Mouse (Mus musculus): Measurements from ENCODE around the gene Prkd3.

Prkd3 gene

DNA sequence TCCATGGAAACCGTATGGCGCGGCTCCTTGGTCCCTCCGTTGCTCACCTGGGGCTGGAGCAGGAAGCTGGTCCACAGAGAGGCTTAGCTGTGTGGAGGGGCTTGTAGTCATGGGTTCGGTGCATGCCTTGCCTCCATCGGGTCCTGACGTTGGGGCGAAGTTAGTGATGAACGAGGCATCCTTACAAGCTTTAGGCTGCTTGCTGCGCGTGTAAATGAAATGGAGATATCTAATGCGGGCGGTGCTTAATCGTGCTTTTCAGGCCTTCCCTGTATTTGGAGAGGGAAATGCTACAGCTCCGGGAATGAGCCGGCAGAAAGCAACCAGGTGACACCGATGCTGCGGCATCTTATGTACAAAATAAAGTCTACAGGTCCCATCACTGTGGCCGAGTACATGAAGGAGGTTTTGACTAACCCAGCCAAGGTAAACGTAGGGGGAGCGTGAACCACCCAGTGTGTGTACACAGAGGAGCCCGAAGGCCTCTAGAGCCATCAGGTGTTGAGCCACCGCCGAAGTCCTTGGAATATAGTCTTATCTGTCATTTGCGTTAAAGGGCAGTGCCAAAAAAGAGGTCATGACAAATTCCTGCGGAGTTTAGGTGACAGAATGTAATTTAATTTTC, 83.3 kb downstream of the Prkd3 start:
- in situ Hi-C loops (cut with MboI, MseI) = loop anchor here (5.0 kb wide), 1 partner anchor 200 kb away; the partner anchor contains the start of gene Strn

DNA sequence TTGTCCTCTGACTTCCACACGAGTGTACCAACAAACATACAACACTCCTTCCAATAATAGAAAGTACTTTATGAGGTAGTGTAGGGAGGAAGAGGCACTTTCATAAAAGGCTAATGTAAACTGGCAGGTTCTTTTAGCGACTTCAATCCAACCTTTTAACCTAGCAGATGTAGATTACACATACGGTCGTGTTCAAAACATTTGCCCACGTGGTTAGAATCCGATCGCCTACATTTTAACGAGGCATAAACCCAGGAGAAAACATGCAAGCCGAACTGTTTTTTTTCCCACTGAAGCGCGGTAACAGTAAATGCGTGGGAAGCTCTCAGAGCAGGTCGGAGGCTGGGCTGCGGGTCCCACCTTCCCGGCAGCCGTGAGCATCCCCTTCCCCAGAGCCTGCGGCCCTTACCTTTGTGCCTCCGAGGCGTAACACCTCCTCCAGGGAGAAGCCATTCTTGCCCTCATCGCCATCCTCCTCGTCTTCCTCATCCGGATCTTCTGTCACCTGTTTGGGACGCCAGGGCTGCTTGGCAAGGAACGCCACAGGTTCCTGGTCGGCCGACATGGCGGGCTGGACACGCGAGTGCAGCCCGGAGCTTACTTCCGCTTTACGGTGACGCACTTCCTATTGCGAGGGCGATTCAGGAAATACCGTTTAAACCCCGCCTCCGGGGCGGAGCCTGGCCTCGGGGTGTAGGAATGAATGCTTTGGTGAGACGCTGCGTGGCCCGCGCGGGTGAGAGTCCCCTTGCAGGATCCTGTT, 84.0 kb downstream of the Prkd3 start, which contains the start of the genes Cebpz and Ndufaf7:
Cebpz (minus strand) TSS at position 601 of the 763 bp plus-strand sequence.
Ndufaf7 (plus strand) TSS at position 671 of the 763 bp plus-strand sequence.
- in situ Hi-C loops (cut with MboI, MseI) = loop anchor here (5.0 kb wide), 1 partner anchor 199 kb away; the partner anchor contains the start of gene Strn

- in situ Hi-C loops (cut with MboI, MseI) = loop anchor here (5.0 kb wide), 1 partner anchor 199 kb away; the partner anchor contains the start of gene Strn
These were observed 84.8 kb downstream of the Prkd3 start for GRCm38 (mm10) chr17:78935857-78936256.

DNA sequence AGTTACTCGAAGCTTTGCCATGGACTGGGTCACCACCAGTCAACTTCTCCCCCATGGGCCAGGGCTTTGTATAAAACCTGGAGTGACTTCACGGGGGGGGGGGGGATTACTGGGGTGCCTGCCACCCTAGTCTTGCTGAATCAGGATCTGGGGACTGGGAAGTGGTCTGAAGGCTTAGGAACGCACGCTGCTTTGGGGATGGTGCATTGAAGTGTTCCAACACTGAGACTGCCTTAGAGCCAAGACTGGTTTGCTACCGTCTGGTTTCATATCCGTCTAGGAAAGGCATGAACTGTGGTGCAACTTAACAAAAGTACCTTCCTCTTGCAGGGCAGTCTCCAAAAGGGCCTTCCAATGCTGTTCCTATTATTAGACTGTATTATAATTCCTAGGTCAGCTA, 102.9 kb downstream of the Prkd3 start:
- in situ Hi-C loops (cut with MboI, MseI) = loop anchor here (5.0 kb wide), 1 partner anchor 35 kb away; the partner anchor contains the start of gene Eif2ak2

DNA sequence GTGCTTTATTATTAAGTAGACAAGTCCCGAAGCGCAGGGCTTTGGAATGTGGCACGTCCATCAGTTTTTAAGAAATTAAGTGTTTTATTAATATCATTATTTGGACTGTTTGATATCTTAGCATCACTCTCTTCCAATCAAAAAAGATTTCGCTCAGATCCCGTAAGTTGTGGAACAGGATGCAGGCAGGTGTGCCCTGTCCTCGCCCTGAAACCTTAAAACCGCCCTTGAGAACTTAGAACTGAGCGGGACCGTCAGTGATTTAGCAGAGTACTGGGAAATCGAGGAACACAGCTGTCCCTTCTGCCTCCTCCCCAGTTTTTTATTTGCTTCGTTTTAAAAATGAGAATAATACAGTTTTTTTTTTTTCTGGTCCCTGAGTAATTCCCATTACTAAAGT, 103.7 kb downstream of the Prkd3 start:
- in situ Hi-C loops (cut with MboI, MseI) = loop anchor here (5.0 kb wide), 1 partner anchor 35 kb away; the partner anchor contains the start of gene Eif2ak2

GRCm38 (mm10) chr17:78916369-78916813, 104.2 kb downstream of the Prkd3 start, which contains the start of gene Cebpzos:
TSS of gene Cebpzos (plus strand) at chr17:78916500.
- in situ Hi-C loops (cut with MboI, MseI) = loop anchor here (5.0 kb wide), 1 partner anchor 34 kb away; the partner anchor contains the start of gene Eif2ak2

DNA sequence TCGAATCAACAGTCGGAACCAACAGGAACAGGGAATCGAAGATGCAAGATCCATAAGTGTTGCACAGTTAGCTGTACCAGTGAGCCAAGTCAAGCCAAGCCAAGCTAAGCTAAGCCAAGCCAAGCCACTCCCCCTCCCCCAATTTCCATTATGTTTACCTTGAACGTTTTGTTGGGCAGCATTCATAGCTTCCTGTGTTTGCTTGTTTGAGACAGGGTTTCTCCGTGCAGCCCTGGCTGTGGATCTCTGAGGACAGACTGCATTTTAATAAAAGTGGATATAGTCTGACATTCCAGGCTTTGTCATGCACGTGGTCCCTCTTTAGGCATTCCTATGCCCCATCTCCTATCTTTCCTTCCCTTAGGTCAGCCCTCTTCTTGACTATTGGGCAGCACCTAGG, 104.8 kb downstream of the Prkd3 start:
- in situ Hi-C loops (cut with MboI, MseI) = loop anchor here (5.0 kb wide), 1 partner anchor 33 kb away; the partner anchor contains the start of gene Eif2ak2

GRCm38 (mm10) chr17:78913921-78914320, 106.7 kb downstream of the Prkd3 start:
- in situ Hi-C loops (cut with MboI, MseI) = no loop called here

DNA sequence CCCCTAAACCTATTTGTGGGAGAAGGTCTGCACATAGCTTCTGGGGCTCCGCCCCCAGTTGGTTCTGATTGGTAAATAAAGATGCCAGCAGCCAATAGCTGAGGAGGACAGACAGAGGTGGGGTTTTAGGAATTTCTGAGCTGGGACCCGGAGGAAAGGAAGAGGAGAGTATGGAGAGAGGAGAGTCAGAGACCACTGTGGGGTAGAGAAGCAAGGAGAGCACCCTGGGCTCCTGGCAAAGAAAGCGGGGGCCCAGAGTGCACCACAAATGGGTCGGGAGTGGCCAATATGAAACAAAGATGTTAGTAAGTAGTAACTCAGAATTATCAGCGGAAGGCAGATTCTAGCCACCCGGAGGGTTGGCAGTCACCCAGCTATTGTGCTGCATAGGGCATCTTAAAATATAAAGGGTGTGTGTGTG, 107.7 kb downstream of the Prkd3 start:
- in situ Hi-C loops (cut with MboI, MseI) = no loop called here

- in situ Hi-C loops (cut with MboI, MseI) = no loop called here
These were observed 111.2 kb downstream of the Prkd3 start for GRCm38 (mm10) chr17:78909374-78909773.

GRCm38 (mm10) chr17:78906892-78907291, 113.7 kb downstream of the Prkd3 start, which contains the start of gene Sult6b1:
TSS of gene Sult6b1 (minus strand) at chr17:78906992.
- in situ Hi-C loops (cut with MboI, MseI) = no loop called here

GRCm38 (mm10) chr17:78903158-78903557, 117.5 kb downstream of the Prkd3 start:
- in situ Hi-C loops (cut with MboI, MseI) = no loop called here

All from T-helper 1 cell (primary cell).